Mouse (Mus musculus) spleen, adult 2 months (tissue): ENCODE results near the gene Aqp2. TPM values are rescaled to one million over a fixed set of nuclear protein-coding genes. Genes with fewer than 3 reads are reported as not detected.

Source experiments
- DNase-seq, 2 experiments: peaks; one replicate each; pipeline versions ENCODE4 v3.0.0 to v3.0.0-alpha.2; 2012 to 2021; ENCODE audit warnings: low spot score in 2 of 2, low read depth in 1 of 2
- H3K27ac ChIP-seq: fragments of 200-500 bp; 2 replicates; pipeline ENCODE4 v1.5.1; 2012; ENCODE audit warnings: low read length, inconsistent platforms; ENCODE audit not compliant: insufficient read depth
- H3K27me3 ChIP-seq: fragments of 200-500 bp; 2 replicates; pipeline ENCODE4 v1.6.1; 2012; ENCODE audit warnings: mild to moderate bottlenecking, moderate library complexity, low read length, inconsistent platforms; ENCODE audit not compliant: control insufficient read depth, insufficient read depth
- H3K36me3 ChIP-seq: fragments of 200-500 bp; 2 replicates; pipeline ENCODE4 v1.6.1; 2012; ENCODE audit warnings: mild to moderate bottlenecking, low read length, inconsistent platforms; ENCODE audit not compliant: control insufficient read depth, insufficient read depth
- H3K4me1 ChIP-seq: fragments of 200-500 bp; 2 replicates; pipeline ENCODE4 v1.6.1; 2011; ENCODE audit warnings: inconsistent platforms; ENCODE audit not compliant: control insufficient read depth, insufficient read depth, insufficient read length
- H3K4me3 ChIP-seq: fragments of 200-500 bp; 2 replicates; pipeline ENCODE4 v1.5.1; 2011; ENCODE audit warnings: mild to moderate bottlenecking, inconsistent platforms; ENCODE audit not compliant: insufficient read depth, insufficient read length; ENCODE audit errors: extremely low read depth
- CTCF ChIP-seq: fragments of 200-500 bp; IDR thresholded peaks from 2 replicates; pipeline ENCODE4 v1.5.1; 2011; ENCODE audit warnings: mild to moderate bottlenecking, inconsistent platforms; ENCODE audit not compliant: insufficient read depth, insufficient read length, insufficient replicate concordance; ENCODE audit errors: extremely low read depth
- POLR2A ChIP-seq: fragments of 200-500 bp; IDR thresholded peaks from 2 replicates; pipeline ENCODE4 v1.6.1; 2011; ENCODE audit warnings: low read depth, low read length, inconsistent platforms
- WGBS: fragments of 180-500 bp; shearing (Covaris S2); methylation state at CpG from one replicate; pipeline ENCODE4 v1.1.7; 2018; 5-methylcytosine and 5-hydroxymethylcytosine counted together
- polyA plus RNA-seq: library from polyadenylated mRNA; depleted of rRNA; stranded (reverse); fragments of >200 nt; gene quantifications from 2 replicates; pipeline ENCODE4 v1.2.3, GENCODE M21; 2012

Aqp2 gene
- polyA plus RNA-seq, 1 experiment, result 0.05 TPM

DNA sequence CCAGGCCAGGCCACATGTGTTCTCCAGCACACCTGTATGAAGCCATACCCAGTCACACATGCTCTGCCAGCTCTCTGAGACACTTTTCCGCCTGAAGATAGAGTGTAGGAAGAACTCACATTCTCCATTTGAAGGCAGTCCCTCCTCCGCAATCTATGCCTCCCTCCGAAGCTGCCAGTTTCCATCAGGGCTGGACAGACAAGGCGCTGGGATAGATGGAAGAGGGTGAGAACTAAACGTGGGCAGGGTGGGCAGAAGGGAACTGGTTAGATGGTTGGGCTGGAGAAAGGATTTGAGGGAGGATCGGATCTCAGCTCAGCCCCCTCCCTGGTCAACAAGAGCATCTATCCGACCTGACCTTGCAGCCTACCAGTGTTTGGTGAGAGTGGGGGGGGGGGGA is 18.0 kb downstream of the Aqp2 start:
- Histone ChIP-seq H3K36me3 (no peaks in the 10 kb centered on the region), H3K4me1 (no peaks in the 10 kb centered on the region), H3K27ac (no peak overlapping the region), H3K4me3 (no peak overlapping the region), H3K27me3 (no peaks in the 10 kb centered on the region)
- no peak for TF ChIP-seq CTCF
- TF ChIP-seq POLR2A, result no peak
- DNase-seq, result no peak
- WGBS, result 61% methylated on average over 7 of the region's 7 CpGs

DNA sequence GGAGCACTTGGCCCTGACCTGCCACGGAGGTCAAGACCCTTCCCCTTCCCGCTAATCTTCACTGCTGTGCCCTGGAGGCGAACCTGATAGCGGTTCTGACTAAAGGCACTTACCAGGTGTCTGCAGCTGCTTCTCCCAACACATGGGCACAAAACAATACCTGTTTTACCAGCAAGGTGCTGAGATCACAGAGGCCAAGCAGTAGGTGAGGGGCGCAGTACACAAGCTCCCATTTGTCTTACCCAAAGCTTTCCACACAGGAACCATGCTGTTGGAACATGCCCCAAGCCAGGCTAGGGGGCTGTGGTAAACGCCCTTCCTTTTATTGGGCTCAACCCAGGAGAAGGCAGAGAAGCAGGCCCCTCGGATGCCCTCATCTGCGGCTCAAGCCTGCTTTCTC is 18.7 kb downstream of the Aqp2 start:
- H3K4me1 ChIP-seq, result no peaks in the 10 kb centered on the region
- H3K27ac ChIP-seq, result no peak overlapping the region
- 65% methylated on average over 8 of the region's 8 CpGs for WGBS
- no peak for TF ChIP-seq POLR2A
- DNase-seq, result no peak
- no peaks in the 10 kb centered on the region for H3K36me3 ChIP-seq
- H3K4me3 ChIP-seq, result no peak overlapping the region
- H3K27me3 ChIP-seq, result no peaks in the 10 kb centered on the region

DNA sequence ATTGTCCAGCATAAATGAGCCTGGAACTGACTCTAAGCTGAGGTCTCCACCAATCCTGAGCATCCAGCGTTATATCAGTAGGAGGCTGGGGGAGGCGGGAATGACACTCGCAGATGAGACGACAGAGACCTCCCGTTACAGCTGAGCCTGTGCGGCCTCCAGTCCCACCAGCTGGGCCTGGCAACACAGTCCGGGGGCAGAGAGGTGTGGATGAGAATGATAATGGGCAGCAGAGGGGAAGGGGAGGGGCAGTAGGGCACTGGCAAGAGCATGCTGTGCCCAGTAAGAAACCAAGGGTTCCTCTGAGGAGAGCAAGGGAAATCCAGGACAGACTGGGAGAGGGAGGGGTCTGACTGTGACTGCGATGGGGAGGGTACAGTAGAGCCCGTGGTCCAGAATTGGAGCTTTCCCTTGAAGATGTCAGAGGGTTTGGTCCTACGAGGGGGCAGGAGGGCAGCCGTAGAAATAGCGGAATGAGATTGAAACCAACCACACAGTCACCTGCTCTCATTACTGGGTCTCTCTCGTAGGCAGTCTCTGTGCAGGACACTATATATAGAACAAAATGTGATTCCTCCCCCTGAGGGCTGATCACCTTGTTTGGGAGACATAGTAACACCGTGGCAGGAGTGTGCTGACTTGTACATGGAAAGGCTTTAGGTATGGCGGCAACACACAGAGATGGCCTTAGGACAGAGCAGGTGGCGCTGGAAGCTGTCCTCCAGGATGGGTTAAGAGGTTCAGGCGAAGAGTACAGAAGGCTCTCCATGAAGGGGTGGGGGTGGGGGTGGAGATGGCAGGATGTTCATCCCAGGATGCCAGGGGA is 20.6 kb downstream of the Aqp2 start:
- H3K4me1 ChIP-seq, result no peaks in the 10 kb centered on the region
- TF ChIP-seq POLR2A (no peak), CTCF (no peak)
- no peak overlapping the region for H3K4me3 ChIP-seq
- H3K36me3 ChIP-seq, result no peaks in the 10 kb centered on the region
- DNase-seq, result no peak
- no peaks in the 10 kb centered on the region for H3K27me3 ChIP-seq
- 72% methylated on average over 17 of the region's 17 CpGs for WGBS
- H3K27ac ChIP-seq, result no peak overlapping the region

- H3K27ac ChIP-seq, result no peak within 1 kb of the TSS
- no peak within 1 kb of the TSS for H3K4me3 ChIP-seq
- TF ChIP-seq CTCF (no peak), POLR2A (no peak)
- 78% methylated on average over 22 of the region's 22 CpGs for WGBS
- H3K27me3 ChIP-seq, result no peaks in the 10 kb centered on the region
- DNase-seq, result no peak
- no peaks in the 10 kb centered on the region for H3K36me3 ChIP-seq
- H3K4me1 ChIP-seq, result no peaks in the 10 kb centered on the region
Measured at GRCm38 (mm10) chr15:99600986-99601822, 22.3 kb downstream of the Aqp2 start, which contains the start of gene Aqp6. Gene Aqp6, plus strand, starts transcription at chr15:99601400.

DNA sequence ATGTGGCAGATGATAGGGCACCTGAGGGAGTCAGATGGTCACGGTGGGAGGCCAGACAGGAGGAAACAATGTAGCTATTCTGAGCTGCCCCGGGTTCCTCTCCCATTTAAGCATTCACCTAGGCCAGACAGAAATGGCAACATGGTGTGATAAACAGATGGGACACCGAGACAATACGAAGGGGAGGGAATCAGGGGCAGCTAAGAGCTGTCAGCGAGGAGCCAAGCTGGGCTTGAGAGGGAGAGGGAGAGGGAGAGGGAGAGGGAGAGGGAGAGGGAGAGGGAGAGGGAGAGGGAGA is 22.9 kb downstream of the Aqp2 start:
- Histone ChIP-seq H3K27me3 (no peaks in the 10 kb centered on the region), H3K4me1 (no peaks in the 10 kb centered on the region)

GRCm38 (mm10) chr15:99602206-99602820 is 23.5 kb downstream of the Aqp2 start:
- 86% methylated on average over 17 of the region's 17 CpGs for WGBS
- no peak overlapping the region for H3K4me3 ChIP-seq
- no peak for DNase-seq
- H3K36me3 ChIP-seq, result no peaks in the 10 kb centered on the region
- no peak overlapping the region for H3K27ac ChIP-seq
- no peaks in the 10 kb centered on the region for H3K27me3 ChIP-seq
- TF ChIP-seq CTCF, result no peak
- no peak for TF ChIP-seq POLR2A
- no peaks in the 10 kb centered on the region for H3K4me1 ChIP-seq

More for the DNA sequence above, 22.9 kb downstream of the Aqp2 start:
- TF ChIP-seq POLR2A (no peak), CTCF (no peak)
- Histone ChIP-seq H3K36me3 (no peaks in the 10 kb centered on the region), H3K4me3 (no peak overlapping the region), H3K27ac (no peak overlapping the region)
- 64% methylated on average over 5 of the region's 5 CpGs for WGBS
- DNase-seq, result no peak

- no peak overlapping the region for H3K27ac ChIP-seq
- no peaks in the 10 kb centered on the region for H3K4me1 ChIP-seq
- DNase-seq, result no peak
- TF ChIP-seq CTCF (no peak), POLR2A (no peak)
- H3K27me3 ChIP-seq, result no peaks in the 10 kb centered on the region
- WGBS, result 83% methylated on average over 7 of the region's 7 CpGs
- H3K4me3 ChIP-seq, result no peak overlapping the region
- no peaks in the 10 kb centered on the region for H3K36me3 ChIP-seq
Measured at GRCm38 (mm10) chr15:99603216-99603615, 24.4 kb downstream of the Aqp2 start.
